Mouse (Mus musculus): ENCODE data around the gene Lap3. TPM values are rescaled to one million over a fixed set of nuclear protein-coding genes. Genes with fewer than 3 reads are reported as not detected.

Lap3 gene
- polyA plus RNA-seq (2012; rRNA removed; ENCODE audit: low replicate concordance) = 37.3 and 40.7 TPM in 2 replicates

GRCm38 (mm10) chr5:45493191-45494092 is at the start of gene Lap3:
TSS of gene Lap3 (plus strand) at chr5:45493374.

DNA sequence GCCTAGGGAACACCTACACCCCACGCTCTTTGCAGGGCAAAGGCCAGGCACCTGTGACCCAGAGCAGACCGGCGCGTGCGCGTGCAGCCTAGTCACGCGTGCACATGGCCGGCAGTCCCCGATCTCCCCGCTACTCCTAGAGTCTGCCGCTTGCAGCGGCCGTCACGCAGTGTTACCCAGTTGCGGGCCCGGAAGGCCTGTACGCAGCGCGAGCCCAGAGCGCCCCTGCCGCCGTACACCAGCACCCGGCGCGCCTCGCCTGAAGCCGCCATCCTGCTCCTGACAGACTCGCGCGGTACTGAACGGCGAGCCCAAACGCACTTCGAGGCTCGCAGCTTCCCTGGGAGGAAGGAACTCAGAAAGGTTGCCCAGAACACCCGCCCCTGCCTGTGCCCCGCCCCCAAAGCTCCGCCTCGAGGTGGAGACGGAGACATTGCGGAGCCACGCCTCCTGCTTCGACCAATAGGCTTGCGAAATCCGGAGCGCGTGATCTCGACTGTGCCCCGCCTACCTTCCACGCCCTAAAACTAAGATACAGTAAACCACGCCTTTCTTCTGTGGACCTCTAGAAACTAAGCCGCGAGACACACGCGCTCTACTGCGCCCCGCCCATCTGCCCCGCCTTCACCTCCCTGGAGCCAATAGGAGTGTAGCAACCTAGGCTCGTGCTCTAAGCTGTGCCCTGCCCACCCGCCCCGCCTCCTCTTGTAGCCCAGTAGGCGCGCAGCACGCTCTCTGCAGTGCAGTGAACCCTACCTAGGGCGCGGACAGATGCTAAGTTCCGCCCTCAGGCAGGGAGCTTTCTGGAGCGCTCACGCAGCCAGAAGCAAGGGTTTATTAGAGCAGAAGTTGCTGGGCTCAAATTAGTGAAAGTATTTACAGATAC is 43.1 kb upstream of the Lap3 start, which contains the start of gene Qdpr:
Gene Qdpr (minus strand): TSS at position 406 of the 886 bp plus-strand sequence.

DNA sequence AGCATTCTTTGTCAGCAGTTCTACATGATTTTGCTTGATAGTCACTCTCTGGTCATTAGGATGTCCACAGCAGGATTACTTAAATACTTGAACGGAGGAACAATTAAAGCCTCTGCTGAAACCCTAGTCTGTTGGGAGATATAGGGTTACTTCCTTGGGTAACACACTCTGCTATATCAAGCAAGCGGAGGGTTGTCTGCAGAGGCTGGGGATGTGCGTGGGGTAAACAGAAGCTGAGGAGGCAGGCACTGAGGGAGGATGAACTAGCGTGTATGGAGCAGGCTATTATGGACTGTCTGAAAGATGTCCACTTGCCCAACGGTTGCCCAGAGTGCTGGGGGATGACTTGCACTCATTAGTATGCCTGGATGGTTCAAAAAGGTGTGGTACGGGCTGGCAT is 39.7 kb upstream of the Lap3 start, which contains the start of gene Clrn2:
Gene Clrn2 (plus strand): TSS at position 301 of the 400 bp plus-strand sequence.

GRCm38 (mm10) chr5:45519960-45520808 is 27.0 kb downstream of the Lap3 start, which contains the start of gene Med28:
TSS of gene Med28 (plus strand) at chr5:45520229.

Other genes with a start within 250 kb of the Lap3 start
- gene Qdpr, start 43.1 kb upstream of the Lap3 start, polyA plus RNA-seq (2012; rRNA removed; ENCODE audit: low replicate concordance) = 119 and 169 TPM in 2 replicates
- gene Clrn2, start 39.6 kb upstream of the Lap3 start, polyA plus RNA-seq (2012; rRNA removed; ENCODE audit: low replicate concordance) = not detected in 2 replicates
- gene Med28, start 26.9 kb downstream of the Lap3 start, polyA plus RNA-seq (2012; rRNA removed; ENCODE audit: low replicate concordance) = 80.3 and 103 TPM in 2 replicates
- 0.01 and 0.09 TPM in 2 replicates for gene Fam184b, start 146.2 kb downstream of the Lap3 start, polyA plus RNA-seq (2012; rRNA removed; ENCODE audit: low replicate concordance)
- 0.14 and 1.0 TPM in 2 replicates for gene Ncapg, start 176.5 kb downstream of the Lap3 start, polyA plus RNA-seq (2012; rRNA removed; ENCODE audit: low replicate concordance)

Measured in subcutaneous adipose tissue, adult 2 months (tissue).